Mouse (Mus musculus): ENCODE measurements at regions not wholly inside any gene's neighbourhood (a gene's known extent, or its start where the extent isn't known, plus 50 kb on each side); places are given as distances from the start of the nearest gene placed in this dataset.

DNA sequence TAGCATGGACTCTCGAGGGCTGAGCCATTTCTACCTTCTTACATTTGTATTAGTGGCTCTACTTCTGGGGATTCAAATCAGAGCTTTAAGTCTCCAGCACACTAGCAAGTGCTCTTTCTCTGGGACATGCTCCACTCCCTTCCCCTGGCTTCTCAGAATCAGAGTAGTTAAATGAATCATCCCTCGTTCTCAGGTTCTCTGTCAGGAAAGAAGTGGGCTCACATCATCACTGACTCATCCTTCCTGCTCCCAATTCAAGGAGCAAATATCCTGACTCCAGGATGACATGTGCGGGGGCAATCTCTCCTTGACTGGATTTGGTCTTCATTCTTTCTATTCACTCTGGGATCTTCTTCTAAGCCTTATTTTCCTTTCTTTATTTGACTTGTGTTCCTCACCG lies 266.2 kb upstream of the Slc35b3 start:
- DNase-seq (ENCODE audit: low read depth, low spot score) = no peak
- 67% methylated on average over 4 of the region's 4 CpGs for WGBS

GRCm38 (mm10) chr13:39225651-39226050 lies 265.0 kb upstream of the Slc35b3 start:
- WGBS = 78% methylated on average over 6 of the region's 6 CpGs
- DNase-seq (ENCODE audit: low read depth, low spot score) = no peak

GRCm38 (mm10) chr13:39211076-39211475 lies 250.4 kb upstream of the Slc35b3 start:
- DNase-seq (ENCODE audit: low read depth, low spot score) = no peak
- 90% methylated on average over 8 of the region's 8 CpGs for WGBS

DNA sequence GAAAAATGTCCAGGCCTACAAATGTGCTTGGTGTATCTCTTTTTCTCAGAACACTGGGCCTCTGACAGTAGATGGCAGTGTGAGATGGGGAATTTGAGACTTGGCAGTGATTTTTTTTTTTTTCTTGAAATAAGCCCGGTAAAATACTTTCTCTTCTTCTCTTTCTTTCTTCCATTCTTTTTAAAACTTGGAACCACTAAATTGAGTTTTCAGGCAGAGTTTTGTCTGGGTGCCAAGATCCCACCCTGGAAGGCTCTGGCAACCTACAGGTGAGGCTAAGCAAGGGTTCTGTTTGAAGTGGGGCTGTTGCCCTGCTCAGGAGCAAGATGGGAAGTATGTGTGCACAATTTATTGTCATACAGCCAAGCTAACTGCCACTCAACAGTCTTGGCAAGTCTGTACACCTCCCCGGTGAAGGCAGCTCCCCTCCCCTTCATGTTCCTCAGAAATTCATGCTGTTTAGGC lies 223.1 kb upstream of the Slc35b3 start:
- WGBS = 13% methylated on average over 2 of the region's 2 CpGs
- DNase-seq (ENCODE audit: low read depth, low spot score) = no peak

GRCm38 (mm10) chr13:39161980-39162379 lies 201.3 kb upstream of the Slc35b3 start:
- WGBS = 40% methylated on average over 2 of the region's 2 CpGs
- no peak for DNase-seq (ENCODE audit: low read depth, low spot score)

DNA sequence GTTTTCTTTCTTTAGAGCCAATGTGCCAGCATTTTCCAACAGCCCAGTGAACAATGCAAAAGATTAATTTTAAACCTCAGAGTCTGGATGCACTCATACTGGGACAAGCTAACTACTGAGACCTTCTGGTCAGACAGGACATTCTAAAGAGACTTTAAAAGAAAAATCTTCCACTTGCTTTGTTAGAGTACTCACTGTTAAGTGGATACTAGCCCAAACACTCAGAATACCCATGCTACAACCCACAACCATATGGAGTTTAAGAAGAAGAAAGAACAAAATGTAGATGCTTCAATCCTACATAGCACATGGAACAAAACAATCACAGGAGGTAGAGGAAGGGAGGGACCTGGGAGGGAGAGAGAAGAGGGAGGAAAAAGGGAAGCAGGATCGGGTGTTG lies 167.3 kb upstream of the Slc35b3 start:
- 63% methylated on average over 1 of the region's 1 CpGs for WGBS
- DNase-seq (ENCODE audit: low read depth, low spot score) = no peak

DNA sequence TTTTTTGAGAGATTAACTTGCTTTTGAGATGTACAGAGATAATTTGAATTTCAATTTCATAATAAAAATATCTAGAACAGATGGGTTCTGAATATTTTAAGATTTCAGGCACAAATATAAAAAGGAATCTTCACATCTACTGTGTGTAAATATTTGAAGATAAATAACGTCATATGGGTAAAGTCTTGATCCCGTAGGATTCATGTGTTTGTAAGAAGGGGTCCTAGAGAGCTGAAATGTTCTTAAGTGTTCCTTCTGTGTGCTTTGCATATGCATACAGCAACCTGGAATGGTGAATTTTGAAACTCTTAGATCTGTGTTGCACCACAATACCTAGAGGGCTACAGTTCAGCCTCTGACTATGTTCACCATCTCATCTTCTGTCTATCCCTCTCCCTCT lies 131.4 kb upstream of the Slc35b3 start:
- 52% methylated on average over 2 of the region's 2 CpGs for WGBS
- DNase-seq (ENCODE audit: low read depth, low spot score) = no peak

DNA sequence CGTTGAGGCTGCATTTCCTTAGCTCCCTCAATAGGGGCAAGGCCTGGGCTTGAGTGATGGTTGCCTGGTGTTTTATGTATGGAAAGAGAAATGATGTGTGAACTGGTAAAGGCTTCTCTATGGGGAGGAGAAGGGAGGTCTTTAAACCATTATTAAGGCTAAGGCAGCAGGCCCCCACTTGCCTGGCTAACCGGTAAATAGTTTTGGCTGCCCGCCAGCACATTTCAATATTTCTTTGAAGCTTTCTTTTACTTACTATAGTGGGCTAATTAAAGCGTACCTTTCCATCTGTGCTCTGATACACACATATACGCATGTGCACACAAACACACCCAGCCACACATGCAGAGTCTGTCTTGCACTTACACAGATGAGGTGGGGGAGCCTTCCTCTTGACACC lies 123.9 kb upstream of the Slc35b3 start:
- DNase-seq (ENCODE audit: low read depth, low spot score) = no peak
- 69% methylated on average over 5 of the region's 5 CpGs for WGBS

- no peak for DNase-seq (ENCODE audit: low read depth, low spot score)
- WGBS = 72% methylated on average over 2 of the region's 2 CpGs
These were observed 113.5 kb upstream of the Slc35b3 start for GRCm38 (mm10) chr13:39074211-39074610.

GRCm38 (mm10) chr13:39032263-39032662 lies 71.6 kb upstream of the Slc35b3 start:
- 67% methylated on average over 3 of the region's 3 CpGs for WGBS
- no peak for DNase-seq (ENCODE audit: low read depth, low spot score)

DNA sequence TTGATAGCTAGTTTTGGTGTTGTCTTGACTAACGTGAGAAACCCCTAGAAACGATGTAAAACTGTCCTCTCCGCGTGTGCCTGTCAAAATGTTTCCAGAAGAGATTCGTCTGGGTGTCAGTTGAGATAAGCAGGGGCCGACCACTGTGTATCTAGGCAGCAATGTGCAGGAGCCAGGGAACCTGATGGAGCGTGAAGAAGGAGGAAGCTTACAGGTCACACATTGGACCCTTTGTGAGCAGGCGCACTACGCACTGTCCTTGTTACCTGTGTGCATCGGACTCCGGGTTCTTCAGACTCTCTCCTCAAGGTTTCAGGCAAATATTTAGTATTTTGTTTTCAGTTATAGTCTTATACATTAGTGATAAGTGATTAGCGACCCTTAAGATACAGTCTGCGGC lies 59.5 kb upstream of the Slc35b3 start:
- 81% methylated on average over 13 of the region's 13 CpGs for WGBS

DNA sequence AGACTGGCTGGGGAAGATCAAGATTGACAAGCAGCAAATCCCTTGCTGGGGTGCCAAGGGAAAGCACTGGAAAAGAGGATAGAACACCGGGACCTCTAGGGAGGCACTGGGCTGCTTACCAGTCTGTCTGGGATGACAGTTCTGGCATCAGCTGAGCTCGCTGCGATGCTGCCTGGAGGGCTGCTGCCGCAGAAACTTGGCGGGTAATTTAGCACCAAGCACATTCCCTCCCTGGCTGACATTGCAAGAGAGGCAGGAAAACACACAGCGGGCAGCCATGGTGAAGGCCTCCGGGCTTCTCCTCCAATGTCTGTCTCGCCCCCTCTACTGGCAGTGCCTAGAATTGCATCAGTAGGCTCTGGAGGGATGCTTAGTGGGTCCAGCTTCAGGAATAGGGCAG lies 51.0 kb upstream of the Slc35b3 start:
- DNase-seq (ENCODE audit: low read depth, low spot score) = peak; percentile 42
- 10% methylated on average over 8 of the region's 8 CpGs for WGBS

More for the DNA sequence above, 59.5 kb upstream of the Slc35b3 start:
- DNase-seq (ENCODE audit: low read depth, low spot score) = no peak

Data from large intestine, adult 2 months (tissue).